Mouse (Mus musculus): ENCODE data around the gene Dynlt1b.
"Not testable (repeated sequence)": the region's sequence is repeated elsewhere in the genome, so short reads cannot be mapped to it uniquely, and the experiment has no call there.

The Dynlt1b gene

DNA sequence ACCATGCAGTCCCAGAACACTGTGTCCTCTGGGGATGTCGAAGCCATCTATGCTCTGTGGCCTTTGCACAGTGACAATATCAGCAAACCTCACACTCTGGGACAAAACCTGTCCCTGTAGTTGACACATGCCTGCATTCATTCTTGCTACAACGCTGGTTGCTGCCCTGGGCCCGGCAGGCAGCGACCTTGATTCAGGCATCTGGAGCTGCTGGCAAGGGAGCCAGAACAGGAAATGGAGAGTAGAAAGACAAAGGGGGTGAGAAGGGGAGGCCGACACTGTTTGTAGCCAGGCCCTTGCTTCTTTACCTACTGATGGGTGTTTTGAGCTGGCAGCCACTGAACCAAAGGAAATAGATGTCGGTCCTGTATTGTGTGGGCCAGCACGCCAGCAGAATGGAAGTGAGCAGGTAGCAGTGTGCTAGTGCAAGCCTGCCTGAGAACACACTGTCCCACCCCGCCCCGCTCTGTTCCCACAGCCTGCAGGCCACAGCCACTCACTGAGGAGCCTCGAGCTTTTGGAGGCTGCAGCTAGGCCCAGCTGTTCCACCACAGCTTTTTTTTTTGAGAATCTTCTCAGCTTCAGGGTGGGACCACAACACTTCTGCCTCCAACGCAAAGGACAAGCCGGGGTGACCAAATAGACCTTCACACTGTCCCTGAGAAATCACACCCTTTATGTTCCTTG lies 5.5 kb upstream of the Dynlt1b start:
- DNase-seq (ENCODE audit: low spot score), result not testable (repeated sequence)

GRCm38 (mm10) chr17:6425325-6425724 lies 4.6 kb upstream of the Dynlt1b start:
- not testable (repeated sequence) for DNase-seq (ENCODE audit: low spot score)

- DNase-seq (ENCODE audit: low spot score), result not testable (repeated sequence)
Observed at GRCm38 (mm10) chr17:6426869-6427268, 3.0 kb upstream of the Dynlt1b start.

DNA sequence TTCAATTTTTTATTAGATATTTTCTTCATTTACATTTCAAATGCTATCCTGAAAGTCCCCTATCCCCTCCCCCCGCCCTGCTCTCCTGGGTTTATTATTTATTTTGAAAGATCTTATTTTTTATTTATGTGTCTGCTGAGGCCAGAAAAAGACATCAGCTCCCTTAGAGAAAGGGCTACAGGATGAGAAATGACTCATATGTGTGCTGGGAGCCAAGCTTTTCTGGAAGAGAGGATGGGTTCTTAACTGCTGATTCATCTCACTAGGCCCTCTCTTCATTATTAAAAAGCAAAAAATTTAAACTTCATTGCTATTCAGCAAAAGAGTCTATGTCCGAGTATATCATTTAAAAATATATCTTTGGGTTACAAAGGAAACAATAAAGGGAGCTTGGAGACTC lies 986 bp upstream of the Dynlt1b start:
- DNase-seq (ENCODE audit: low spot score), result not testable (repeated sequence)

- DNase-seq (ENCODE audit: low spot score), result not testable (repeated sequence)
Observed at GRCm38 (mm10) chr17:6430410-6431001, 594 bp downstream of the Dynlt1b start.

DNA sequence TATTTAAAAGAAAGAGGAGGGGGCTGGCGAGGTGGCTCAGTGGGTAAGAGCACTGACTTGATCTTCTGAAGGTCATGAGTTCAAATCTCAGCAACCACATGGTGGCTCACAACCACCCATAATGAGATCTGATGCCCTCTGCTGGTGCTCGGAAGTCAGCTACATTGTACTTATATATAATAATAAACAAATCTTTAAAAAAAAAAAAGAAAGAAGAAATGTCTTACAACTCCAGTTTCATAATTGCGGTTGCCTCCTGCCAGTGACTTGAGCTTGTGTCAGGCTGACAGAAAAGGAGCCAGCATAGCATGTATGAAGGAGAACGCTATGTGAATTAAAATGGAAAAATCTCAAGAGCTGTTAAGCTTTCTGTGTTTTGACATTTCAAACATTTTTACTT lies 2.5 kb downstream of the Dynlt1b start:
- DNase-seq (ENCODE audit: low spot score), result not testable (repeated sequence)

GRCm38 (mm10) chr17:6433691-6434090 lies 3.8 kb downstream of the Dynlt1b start:
- DNase-seq (ENCODE audit: low spot score), result not testable (repeated sequence)

DNA sequence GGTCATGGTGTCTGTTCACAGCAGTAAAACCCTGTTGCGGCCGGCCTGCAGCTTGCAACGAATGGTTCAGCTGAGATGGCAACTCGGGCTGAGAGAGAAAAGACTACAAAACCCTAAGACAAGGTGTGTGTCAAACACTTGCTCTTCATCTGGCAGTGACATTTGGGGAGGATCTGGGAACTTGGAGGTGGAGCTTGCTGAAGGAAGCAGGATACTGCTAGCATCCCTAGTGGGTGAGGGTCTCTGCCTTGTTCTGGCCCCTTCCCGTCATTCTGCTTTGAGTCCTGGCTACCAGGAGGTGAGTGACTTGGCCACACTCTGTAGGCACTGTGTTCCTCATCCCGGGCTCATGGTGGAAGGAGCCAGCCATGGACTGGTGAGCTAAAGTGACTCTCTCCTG lies 8.2 kb downstream of the Dynlt1b start:
- DNase-seq (ENCODE audit: low spot score), result not testable (repeated sequence)

DNA sequence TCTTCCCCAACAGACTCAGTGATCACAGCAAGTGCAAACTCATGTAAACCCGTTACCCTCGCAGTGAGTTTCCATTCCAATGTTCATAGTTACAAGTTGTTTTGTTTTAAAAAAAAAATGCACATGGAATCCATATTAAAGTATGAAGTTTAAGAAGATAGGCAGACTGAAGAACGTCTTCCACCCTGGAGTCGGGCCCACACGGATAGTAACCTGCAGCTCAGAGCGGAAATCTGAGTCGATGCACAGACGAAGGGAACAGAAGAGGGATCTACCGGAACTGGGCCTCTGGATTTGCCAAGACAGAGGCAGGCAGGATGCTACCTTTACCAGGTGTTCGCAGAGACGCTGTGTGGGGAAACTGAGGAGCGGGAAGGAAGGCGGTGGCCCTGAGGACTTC lies 10.0 kb downstream of the Dynlt1b start:
- not testable (repeated sequence) for DNase-seq (ENCODE audit: low spot score)

DNA sequence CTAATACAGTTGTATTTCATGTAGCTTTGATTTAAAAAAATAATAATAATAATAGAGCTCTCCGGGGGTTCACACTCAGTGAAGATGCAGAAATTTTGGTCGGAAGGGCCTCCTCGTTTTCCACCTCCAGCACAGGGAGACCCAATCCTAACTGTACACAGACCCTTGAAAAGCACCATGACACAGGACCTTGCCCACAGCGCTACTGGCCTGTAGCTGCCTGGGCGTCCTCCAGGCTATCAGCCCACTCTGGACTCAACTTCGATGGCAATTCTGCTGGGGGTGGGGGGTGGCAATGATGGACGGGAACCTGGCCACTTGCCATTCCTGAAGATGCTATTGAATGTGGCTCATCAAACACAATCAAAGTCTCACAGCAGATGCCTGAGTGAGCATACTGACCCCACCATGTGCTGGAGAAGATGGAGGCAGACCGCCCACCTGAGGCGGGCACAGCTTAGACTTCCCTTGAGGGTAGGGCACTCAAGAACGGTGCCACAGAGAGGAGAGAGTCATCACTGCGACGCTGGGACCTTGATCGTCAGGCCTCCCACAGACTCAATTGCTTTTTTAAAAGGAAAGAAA lies 10.7 kb downstream of the Dynlt1b start:
- not testable (repeated sequence) for DNase-seq (ENCODE audit: low spot score)

DNA sequence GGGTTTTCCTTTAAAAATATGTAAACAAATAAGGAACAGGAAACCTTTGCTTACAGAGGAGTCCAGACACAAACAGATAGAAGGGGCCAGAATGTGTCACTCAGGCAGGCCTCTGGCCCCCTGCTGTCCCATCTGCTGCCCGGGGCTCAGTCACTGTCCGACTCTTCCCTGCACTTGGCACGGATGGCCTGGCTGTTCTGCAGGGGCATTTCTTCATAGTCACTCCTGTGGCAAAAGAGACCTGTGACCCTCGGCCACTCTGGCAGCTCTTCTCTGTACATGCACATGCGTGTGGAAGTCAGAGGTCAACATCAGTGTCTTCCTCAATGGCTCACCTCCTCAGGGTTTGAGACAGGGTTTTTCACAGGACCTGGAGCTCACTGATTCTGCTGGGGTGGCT lies 11.3 kb downstream of the Dynlt1b start:
- DNase-seq (ENCODE audit: low spot score), result not testable (repeated sequence)

- not testable (repeated sequence) for DNase-seq (ENCODE audit: low spot score)
Observed at GRCm38 (mm10) chr17:6442513-6442912, 12.6 kb downstream of the Dynlt1b start.

- DNase-seq (ENCODE audit: low spot score), result not testable (repeated sequence)
Observed at GRCm38 (mm10) chr17:6445794-6446587, 16.1 kb downstream of the Dynlt1b start.

- DNase-seq (ENCODE audit: low spot score), result not testable (repeated sequence)
Observed at GRCm38 (mm10) chr17:6448293-6448692, 18.4 kb downstream of the Dynlt1b start.

DNA sequence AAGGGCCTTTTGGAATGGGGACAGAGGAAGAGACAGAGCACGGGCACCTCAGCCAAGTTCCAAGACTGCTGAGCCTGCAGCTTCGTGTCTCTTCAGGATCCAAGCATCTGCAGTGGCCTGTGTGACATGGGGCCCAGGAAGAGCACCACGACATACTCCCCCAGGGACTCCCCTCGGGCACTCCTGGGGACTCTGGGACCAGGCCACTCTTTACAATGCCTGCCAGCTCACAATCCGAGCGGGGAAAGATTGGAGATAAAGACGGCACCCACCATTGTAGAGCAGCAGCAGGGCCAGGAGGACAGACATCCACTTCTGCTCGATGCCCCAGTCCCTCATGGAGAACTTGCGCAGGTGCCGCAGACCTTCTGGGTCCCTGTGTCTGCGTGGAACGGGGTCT lies 19.3 kb downstream of the Dynlt1b start:
- DNase-seq (ENCODE audit: low spot score), result not testable (repeated sequence)

DNA sequence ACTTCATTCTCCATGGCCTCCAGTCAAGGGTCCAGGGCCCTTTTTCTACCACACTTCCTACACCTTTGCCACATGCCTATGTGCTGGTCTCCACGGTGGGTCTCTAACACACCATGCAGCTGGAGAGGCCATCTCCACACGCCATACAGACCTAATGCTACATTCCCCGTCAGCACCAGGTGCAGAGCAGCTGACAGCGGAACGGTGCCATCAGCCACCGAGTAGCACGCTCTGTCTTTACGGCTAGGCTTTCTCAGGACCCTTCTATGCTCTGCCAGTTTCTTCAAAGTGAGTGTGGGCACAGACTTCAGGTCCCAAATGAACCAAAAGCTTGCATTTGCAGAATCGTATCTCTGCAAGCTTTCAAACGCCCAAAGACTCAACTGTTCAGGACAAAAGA lies 21.3 kb downstream of the Dynlt1b start:
- DNase-seq (ENCODE audit: low spot score), result not testable (repeated sequence)

- not testable (repeated sequence) for DNase-seq (ENCODE audit: low spot score)
Observed at GRCm38 (mm10) chr17:6452689-6453088, 22.8 kb downstream of the Dynlt1b start.

DNA sequence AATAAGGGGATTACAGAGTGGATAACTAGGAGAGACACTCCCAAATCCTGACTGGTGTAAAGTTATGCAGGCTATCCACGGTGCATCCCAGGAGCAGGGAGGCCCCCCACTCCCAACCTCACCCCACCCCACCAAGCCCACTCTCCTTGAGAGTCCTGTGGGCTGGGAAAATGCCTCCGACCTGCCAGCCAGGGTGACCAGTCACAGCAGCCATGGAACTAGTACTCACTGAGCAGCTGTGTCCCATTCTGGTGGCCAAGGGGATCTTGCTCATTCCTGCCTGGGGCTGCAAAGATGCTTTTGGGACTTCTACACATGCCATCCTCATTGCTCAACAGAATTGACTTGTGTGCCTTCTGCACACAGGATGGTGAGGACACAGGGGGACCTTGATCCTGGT lies 24.8 kb downstream of the Dynlt1b start:
- DNase-seq (ENCODE audit: low spot score), result not testable (repeated sequence)

DNA sequence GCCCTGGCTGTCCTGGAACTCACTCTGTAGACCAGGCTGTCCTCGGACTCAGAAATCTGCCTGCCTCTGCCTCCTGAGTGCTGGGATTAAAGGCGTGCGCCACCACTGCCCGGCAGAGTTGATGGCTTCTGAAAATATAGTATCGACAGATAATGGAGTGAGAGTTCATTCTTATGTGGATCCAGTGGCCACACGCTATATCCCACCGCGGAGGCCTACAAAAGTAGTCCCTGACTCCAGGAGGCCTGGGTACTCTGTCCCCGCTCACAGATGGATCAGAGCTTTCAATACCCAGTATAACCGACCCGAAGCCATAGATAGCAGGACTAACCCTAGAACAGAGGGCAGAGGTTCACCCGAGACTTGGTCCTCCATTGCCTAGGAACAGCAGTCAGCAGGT lies 26.0 kb downstream of the Dynlt1b start:
- not testable (repeated sequence) for DNase-seq (ENCODE audit: low spot score)

- not testable (repeated sequence) for DNase-seq (ENCODE audit: low spot score)
Observed at GRCm38 (mm10) chr17:6456614-6457402, 26.9 kb downstream of the Dynlt1b start.

- not testable (repeated sequence) for DNase-seq (ENCODE audit: low spot score)
Observed at GRCm38 (mm10) chr17:6461083-6461595, 31.2 kb downstream of the Dynlt1b start.

All from left cerebral cortex, adult 11 months (tissue).